Mouse (Mus musculus) CH12.LX (cell line): ENCODE data around the gene 4930522H14Rik. TPM values are rescaled to one million over a fixed set of nuclear protein-coding genes. Genes with fewer than 3 reads are reported as not detected.

ENCODE experiments used
- DNase-seq: peaks from one replicate; pipeline ENCODE4 v3.0.0-alpha.2; 2013; ENCODE audit errors: extremely low read depth
- H3K27ac ChIP-seq: 2 replicates; pipeline ENCODE4 v1.5.1; 2012; ENCODE audit warnings: low read depth, mild to moderate bottlenecking, control low read depth, moderate library complexity; ENCODE audit not compliant: insufficient read depth
- H3K27me3 ChIP-seq: replicated peaks from 2 replicates; pipeline ENCODE3; 2012; ENCODE audit warnings: inconsistent platforms
- H3K36me3 ChIP-seq, 2 experiments: replicated peaks in 1 of 2; 2 replicates each; pipeline versions ENCODE3 to v1.6.1; 2012; ENCODE audit warnings: inconsistent platforms in 1 of 2, low read length in 1 of 2, mild to moderate bottlenecking in 1 of 2, mixed read lengths in 1 of 2, moderate library complexity in 1 of 2; ENCODE audit not compliant: control insufficient read depth in 1 of 2, insufficient read depth in 1 of 2
- H3K4me1 ChIP-seq, 2 experiments: 2 replicates each; pipeline ENCODE4 v1.6.1; 2012; ENCODE audit warnings: inconsistent platforms in 1 of 2, moderate library complexity in 1 of 2; ENCODE audit not compliant: insufficient read depth in 2 of 2, control insufficient read depth in 1 of 2
- H3K4me2 ChIP-seq: 2 replicates; pipeline ENCODE4 v1.6.1; 2012; ENCODE audit warnings: low read depth, mild to moderate bottlenecking, control low read depth; ENCODE audit not compliant: poor library complexity, insufficient read depth, severe bottlenecking
- H3K4me3 ChIP-seq, 3 experiments: fragments of 150-350 bp in 1 of 3; sonication (generic) in 1 of 3; replicated peaks in 1 of 3; 2 replicates each; pipeline versions ENCODE3 to v1.5.1; 2011 to 2012; ENCODE audit warnings: low read depth in 2 of 3, low read length in 2 of 3, mild to moderate bottlenecking in 2 of 3, moderate library complexity in 2 of 3, control low read depth in 1 of 3, improper control_type of control experiment in 1 of 3, inconsistent platforms in 1 of 3, mixed read lengths in 1 of 3; ENCODE audit not compliant: poor library complexity in 1 of 3
- H3K79me2 ChIP-seq: replicated peaks from 2 replicates; pipeline ENCODE4 v1.6.1; 2012; ENCODE audit warnings: mild to moderate bottlenecking, moderate library complexity; ENCODE audit not compliant: control insufficient read depth, poor library complexity, insufficient read depth, severe bottlenecking; ENCODE audit errors: extremely low read depth
- H3K9ac ChIP-seq: 2 replicates; pipeline ENCODE4 v1.6.1; 2012; ENCODE audit warnings: low read depth, mild to moderate bottlenecking, control low read depth, moderate library complexity; ENCODE audit not compliant: insufficient read depth
- H3K9me3 ChIP-seq: replicated peaks from 2 replicates; pipeline ENCODE3; 2012; ENCODE audit warnings: low read length, inconsistent platforms, mixed read lengths
- CHD2 ChIP-seq: IDR thresholded peaks from 2 replicates; pipeline ENCODE4 v1.6.1; 2011; ENCODE audit warnings: low read length, improper control_type of control experiment
- E2F4 ChIP-seq: IDR thresholded peaks from 2 replicates; pipeline ENCODE4 v1.6.1; 2011; ENCODE audit warnings: low read depth, low read length, improper control_type of control experiment; ENCODE audit not compliant: insufficient replicate concordance
- ELF1 ChIP-seq: IDR thresholded peaks from 2 replicates; pipeline ENCODE4 v1.6.1; 2014; ENCODE audit warnings: low read depth, mild to moderate bottlenecking, inconsistent platforms, low read length, improper control_type of control experiment
- ETS1 ChIP-seq: conservative IDR thresholded peaks from 2 replicates; pipeline ENCODE4 v1.6.1; 2012; ENCODE audit warnings: low read depth, mild to moderate bottlenecking, inconsistent platforms, low read length, improper control_type of control experiment, moderate library complexity
- IRF4 ChIP-seq: IDR thresholded peaks from 2 replicates; pipeline ENCODE4 v1.6.1; 2014; ENCODE audit warnings: low read depth, mild to moderate bottlenecking, inconsistent platforms, low read length, improper control_type of control experiment
- JUN ChIP-seq: IDR thresholded peaks from 2 replicates; pipeline ENCODE4 v1.6.1; 2011; ENCODE audit warnings: low read depth, mild to moderate bottlenecking, low read length, improper control_type of control experiment, moderate library complexity; ENCODE audit not compliant: insufficient read depth
- KAT2A ChIP-seq: IDR thresholded peaks from 2 replicates; pipeline ENCODE4 v1.6.1; 2012; ENCODE audit warnings: low read length, improper control_type of control experiment, inconsistent platforms; ENCODE audit not compliant: insufficient replicate concordance
- MAFK ChIP-seq: IDR thresholded peaks from 2 replicates; pipeline ENCODE4 v1.6.1; 2011; ENCODE audit warnings: low read length, improper control_type of control experiment; ENCODE audit not compliant: insufficient replicate concordance
- MAX ChIP-seq: IDR thresholded peaks from 2 replicates; pipeline ENCODE4 v1.6.1; 2011; ENCODE audit warnings: low read length, improper control_type of control experiment
- MAZ ChIP-seq: IDR thresholded peaks from 2 replicates; pipeline ENCODE4 v1.6.1; 2012; ENCODE audit warnings: low read depth, mild to moderate bottlenecking, inconsistent platforms, low read length, improper control_type of control experiment, moderate library complexity
- NELFE ChIP-seq: IDR thresholded peaks from 2 replicates; pipeline ENCODE4 v1.6.1; 2011; ENCODE audit warnings: low read depth, low read length, improper control_type of control experiment
- NRF1 ChIP-seq: IDR thresholded peaks from 2 replicates; pipeline ENCODE4 v1.6.1; 2014; ENCODE audit warnings: low read depth, mild to moderate bottlenecking, inconsistent platforms, low read length, improper control_type of control experiment, moderate library complexity
- POLR2A ChIP-seq: IDR thresholded peaks from 2 replicates; pipeline ENCODE4 v1.6.1; 2011; ENCODE audit warnings: low read depth, mild to moderate bottlenecking, improper control_type of control experiment, low read length
- RAD21 ChIP-seq: IDR thresholded peaks from 2 replicates; pipeline ENCODE4 v1.6.1; 2011; ENCODE audit warnings: low read depth, mild to moderate bottlenecking, low read length, improper control_type of control experiment, moderate library complexity
- SIN3A ChIP-seq: IDR thresholded peaks from 2 replicates; pipeline ENCODE4 v1.6.1; 2012; ENCODE audit warnings: low read length, improper control_type of control experiment, inconsistent platforms
- UBTF ChIP-seq: IDR thresholded peaks from 2 replicates; pipeline ENCODE4 v1.6.1; 2012; ENCODE audit warnings: low read depth, mild to moderate bottlenecking, inconsistent platforms, low read length, improper control_type of control experiment, moderate library complexity
- USF2 ChIP-seq: conservative IDR thresholded peaks from 2 replicates; pipeline ENCODE4 v1.6.1; 2011; ENCODE audit warnings: low read depth, low read length, improper control_type of control experiment
- ZC3H11A ChIP-seq: IDR thresholded peaks from 2 replicates; pipeline ENCODE4 v1.6.1; 2012; ENCODE audit warnings: low read depth, mild to moderate bottlenecking, inconsistent platforms, low read length, improper control_type of control experiment
- ZMIZ1 ChIP-seq: IDR thresholded peaks from 2 replicates; pipeline ENCODE4 v1.6.1; 2012; ENCODE audit warnings: low read depth, mild to moderate bottlenecking, inconsistent platforms, low read length, improper control_type of control experiment
- dilution Hi-C: fragments of 300-500 bp; cut with MboI; formaldehyde crosslinking; loops from 2 replicates; pipeline ENCODE4 v1.14.3; 2020; ENCODE audit warnings: low sequenced_read_pairs; ENCODE audit not compliant: extremely low pct_unique_long_range_greater_than_20kb, extremely low pct_ligation_motif_present
- in situ Hi-C: fragments of 300-500 bp; cut with MboI; formaldehyde crosslinking; loops from 3 replicates; pipeline ENCODE4 v1.14.3; 2019; ENCODE audit warnings: low sequenced_read_pairs, low pct_ligation_motif_present, low pct_unique_long_range_greater_than_20kb, mixed read lengths
- polyA plus RNA-seq: library from polyadenylated mRNA; unstranded; fragments of >175 nt; gene quantifications from 2 replicates; pipeline ENCODE4 v1.2.1, GENCODE M21; 2012; ENCODE audit warnings: low read depth; ENCODE audit not compliant: insufficient read length
- total RNA-seq, 2 experiments: library from RNA; depleted of rRNA; stranded (reverse); fragments of 300-350 nt in 1 of 2; fragments of >200 nt in 1 of 2; gene quantifications; 2 replicates each; pipeline ENCODE4 v1.2.3; 2012 to 2014

Gene 4930522H14Rik
- total and polyA plus RNA-seq, 3 experiments, result not detected

DNA sequence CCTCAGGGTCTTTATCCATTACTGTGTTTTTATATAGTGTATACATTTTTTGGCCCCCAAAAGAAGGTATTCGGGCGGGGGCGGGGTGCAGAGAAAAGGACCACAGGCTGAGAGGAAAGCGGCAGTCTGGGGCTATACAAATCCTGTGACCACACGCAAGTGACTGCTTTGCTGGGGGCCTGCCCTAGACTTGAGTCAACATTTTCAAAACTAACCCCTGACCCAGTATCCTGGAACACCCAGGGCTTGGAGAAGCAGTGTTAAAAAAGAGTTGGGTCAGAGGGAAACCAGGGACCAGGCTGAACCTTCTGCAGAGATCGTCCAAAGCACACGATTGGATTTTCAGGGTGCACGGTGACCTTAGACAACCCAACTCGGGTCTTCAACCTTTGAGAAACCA is 43.7 kb upstream of the 4930522H14Rik start:
- Histone ChIP-seq H3K36me3 (no peaks in the 10 kb centered on the region), H3K9ac (no peak overlapping the region), H3K4me3 (no peak overlapping the region), H3K9me3 (no peaks in the 10 kb centered on the region), H3K4me2 (no peak overlapping the region), H3K79me2 (no peaks in the 10 kb centered on the region), H3K27me3 (no peaks in the 10 kb centered on the region), H3K4me1 (no peaks in the 10 kb centered on the region), H3K27ac (no peak overlapping the region)
- TF ChIP-seq ELF1, result no peak
- in situ Hi-C loops, result loop anchor here (5.0 kb wide), 1 partner anchor 152 kb away; no protein-coding TSS in a partner anchor
- no peak for DNase-seq
- dilution Hi-C loops, result no loop called here

DNA sequence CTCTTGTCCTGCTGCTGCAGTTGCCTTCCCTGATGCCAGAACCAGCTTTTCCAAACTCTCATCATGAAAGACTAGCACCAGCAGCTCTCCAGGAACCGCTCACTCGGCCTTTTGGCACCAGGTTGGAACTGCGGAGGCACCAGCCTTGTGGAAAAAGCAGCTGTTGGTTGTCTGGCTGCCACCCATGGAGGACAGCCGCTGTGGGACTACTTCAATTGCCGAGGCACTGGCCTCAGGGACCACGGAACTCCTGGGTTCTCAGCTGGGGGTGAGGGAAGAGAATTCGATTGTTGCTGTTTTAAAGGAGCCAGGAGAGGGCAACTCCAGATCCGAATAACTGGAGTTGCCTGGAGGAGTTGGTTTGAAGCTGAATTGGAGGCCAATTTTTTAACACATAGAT is 43.2 kb upstream of the 4930522H14Rik start:
- Histone ChIP-seq H3K9me3 (no peaks in the 10 kb centered on the region), H3K27me3 (no peaks in the 10 kb centered on the region), H3K4me3 (no peak overlapping the region), H3K9ac (no peak overlapping the region), H3K4me1 (no peaks in the 10 kb centered on the region)
- dilution Hi-C loops, result no loop called here
- DNase-seq, result no peak
- TF ChIP-seq USF2 (no peak), ZC3H11A (no peak), ETS1 (no peak), KAT2A (no peak), MAFK (no peak), IRF4 (no peak), E2F4 (no peak), ELF1 (no peak), MAZ (no peak), NELFE (no peak), CHD2 (no peak), SIN3A (no peak), ZMIZ1 (no peak), NRF1 (no peak), POLR2A (no peak), JUN (no peak), UBTF (no peak), MAX (no peak), RAD21 (no peak)
- TF ChIP-seq, all 38 proteins: peak for 0
- H3K27ac ChIP-seq, result no peak overlapping the region
- H3K4me2 ChIP-seq, result no peak overlapping the region
- no peaks in the 10 kb centered on the region for H3K79me2 ChIP-seq
- in situ Hi-C loops, result no loop called here
- H3K36me3 ChIP-seq, result no peaks in the 10 kb centered on the region
